Mouse (Mus musculus) brain, embryonic 14.5 days (tissue): Measurements from ENCODE around the gene Olfr455.

ENCODE experiments used
- CTCF ChIP-seq: fragments of 200-500 bp; IDR thresholded peaks from 2 replicates; pipeline ENCODE4 v1.5.1; 2012; ENCODE audit warnings: inconsistent platforms, mild to moderate bottlenecking, moderate library complexity, borderline replicate concordance; ENCODE audit not compliant: insufficient read depth, insufficient read length; ENCODE audit errors: extremely low read depth
- POLR2A ChIP-seq: fragments of 200-500 bp; IDR thresholded peaks from 2 replicates; pipeline ENCODE4 v1.6.1; 2012; ENCODE audit warnings: mild to moderate bottlenecking, inconsistent platforms, borderline replicate concordance; ENCODE audit not compliant: poor library complexity, insufficient read depth, insufficient read length, severe bottlenecking; ENCODE audit errors: extremely low read depth

DNA sequence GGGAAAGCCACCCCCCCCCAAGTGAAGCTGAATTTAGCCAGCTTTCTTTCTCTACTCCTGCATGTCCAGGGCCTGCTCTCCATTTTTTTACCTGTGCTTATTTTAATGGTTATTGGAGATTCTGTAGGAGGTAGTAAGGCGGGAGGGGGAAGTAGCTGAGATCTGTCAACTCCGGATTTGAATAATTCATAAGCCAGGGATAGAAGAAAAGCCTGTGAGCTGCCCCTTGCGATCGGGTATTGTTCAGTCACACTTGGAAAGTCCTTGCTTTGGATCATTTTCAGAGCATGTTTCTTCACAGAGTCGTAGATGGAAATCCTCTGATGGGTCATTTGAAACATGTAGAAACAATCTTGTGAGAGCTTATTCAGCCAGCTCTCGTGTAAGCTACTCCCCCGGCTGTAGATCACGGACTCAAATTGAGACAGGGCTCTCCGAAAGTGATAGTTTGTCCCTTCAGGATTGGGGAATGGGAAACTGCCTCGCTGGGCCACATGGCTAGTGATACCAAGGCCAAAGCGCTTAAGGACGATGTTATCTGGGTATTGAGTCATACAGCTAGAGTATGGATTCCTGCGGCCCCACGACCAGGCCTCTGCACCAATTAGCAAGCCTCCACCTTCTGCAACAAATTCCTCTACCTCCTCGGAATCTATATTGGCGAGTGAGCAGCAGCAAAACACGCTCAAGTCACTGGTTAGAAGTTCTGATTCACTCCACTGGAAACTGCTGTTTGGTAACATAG is 45.9 kb upstream of the Olfr455 start:
- TF ChIP-seq POLR2A (no peak), CTCF (no peak)
